Mouse (Mus musculus): ENCODE results near the gene Hepacam.

GRCm38 (mm10) chr9:37368081-37368830, 1.1 kb downstream of the Hepacam start:
- TF ChIP-seq POLR2A (IDR thresholded peaks at IDR 0.05; ENCODE audit: borderline replicate concordance, extremely low read depth, insufficient read depth, insufficient read length, poor library complexity, severe bottlenecking) (no peak), CTCF (IDR thresholded peaks at IDR 0.05; ENCODE audit: borderline replicate concordance, extremely low read depth, insufficient read depth, insufficient read length) (no peak)
